Mouse (Mus musculus) heart, adult 9 months (tissue): ENCODE data around the gene Samd8.

ENCODE experiments used
- DNase-seq, 2 experiments: peaks; one replicate each; pipeline ENCODE4 v3.0.0; 2022; ENCODE audit warnings: low spot score in 2 of 2

The Samd8 gene

GRCm38 (mm10) chr14:21825786-21826491 is 75.6 kb downstream of the Samd8 start:
- DNase-seq = no peak

- DNase-seq = peak; percentile 97 to 98
Measured at GRCm38 (mm10) chr14:21830876-21831767, 80.8 kb downstream of the Samd8 start.

GRCm38 (mm10) chr14:21831830-21832403 is 81.6 kb downstream of the Samd8 start:
- no peak for DNase-seq

- DNase-seq = no peak
Measured at GRCm38 (mm10) chr14:21838336-21839017, 88.1 kb downstream of the Samd8 start.

- no peak for DNase-seq
Measured at GRCm38 (mm10) chr14:21841819-21842592, 91.7 kb downstream of the Samd8 start.

GRCm38 (mm10) chr14:21843263-21843662 is 92.9 kb downstream of the Samd8 start:
- no peak for DNase-seq

- DNase-seq = no peak
Measured at GRCm38 (mm10) chr14:21846827-21847380, 96.6 kb downstream of the Samd8 start.

- no peak for DNase-seq
Measured at GRCm38 (mm10) chr14:21847381-21848165, 97.2 kb downstream of the Samd8 start.
